ENCODE assay signal across 9 mouse cellular contexts in the genomic region with DNA sequence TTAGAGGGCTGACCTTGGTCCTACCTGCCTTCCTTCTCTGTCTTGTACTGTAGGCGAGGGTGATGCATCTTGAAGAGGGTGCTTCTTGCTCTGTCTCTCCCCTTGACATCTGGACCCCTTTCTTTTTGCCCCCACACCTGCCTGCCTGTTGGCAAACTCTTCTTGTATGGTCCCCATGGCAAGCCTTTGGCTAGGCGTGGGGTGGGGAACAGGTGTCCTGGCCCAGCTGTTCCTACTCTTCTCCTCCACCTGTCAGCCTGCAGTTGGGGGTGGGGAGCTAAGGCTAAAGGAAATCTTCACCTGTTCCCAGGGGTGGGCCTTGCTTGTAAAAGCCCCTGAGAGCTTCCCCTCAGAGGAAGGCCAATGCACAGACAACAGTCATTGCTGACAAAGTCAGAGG. TPM values are rescaled to one million over a fixed set of nuclear protein-coding genes. Genes with fewer than 3 reads are reported as not detected.
DNase-seq lines count a peak whose midpoint lies in the region; ATAC-seq lines count a peak whose summit lies in the region.
"Had no signal": no experiment of that assay in that cellular context is flagged by ENCODE, and none has a peak within 500 bp of the region (broad histone marks: within the 10 kb centered on the region; RNA-seq: fewer than 3 reads in every experiment).

No protein-coding gene starts in this region.

- no peaks in the 10 kb centered on the region for H3K9me3 ChIP-seq in heart, embryonic 13.5 days
- H3K9me3 ChIP-seq in liver, embryonic 16.5 days (replicated peaks; ENCODE audit: control insufficient read depth, low read length): no peaks in the 10 kb centered on the region

- ATAC-seq in heart, embryonic 13.5 days (ENCODE audit: extremely low read depth, insufficient number of reproducible peaks, low FRiP score, low TSS enrichment): no peak
- ATAC-seq in liver, embryonic 16.5 days (ENCODE audit: low read depth): no peak
- no peak for ATAC-seq in megakaryocyte-erythroid progenitor cell, adult 5-6 weeks (replicated peaks; ENCODE audit: low FRiP score, low TSS enrichment, poor library complexity, severe bottlenecking)

- 66% methylated on average over 2 of the region's 2 CpGs for WGBS in heart, embryonic 13.5 days
- 50% methylated on average over 2 of the region's 2 CpGs for WGBS in liver, embryonic 16.5 days (ENCODE audit: insufficient replicate concordance)

- H3K4me3 ChIP-seq in heart, embryonic 13.5 days: 0 out of 2 replicates have a peak overlapping the region, but pooled peaks have one; percentile 96
- no peak overlapping the region for H3K4me3 ChIP-seq in liver, embryonic 16.5 days (ENCODE audit: low read depth, low read length)

- peak overlapping the region; percentile 95 for H3K4me2 ChIP-seq in heart, embryonic 13.5 days
- no peak overlapping the region for H3K4me2 ChIP-seq in liver, embryonic 16.5 days (ENCODE audit: low read depth, low read length)

- H3K27me3 ChIP-seq in heart, embryonic 13.5 days (replicated peaks): no peaks in the 10 kb centered on the region
- no peaks in the 10 kb centered on the region for H3K27me3 ChIP-seq in liver, embryonic 16.5 days (ENCODE audit: control insufficient read depth, insufficient read depth, low read depth, low read length)

- H3K27ac ChIP-seq in heart, embryonic 13.5 days (replicated peaks): peak overlapping the region; percentile 100
- peak overlapping the region; percentile 44; the same call in 1 of the 2 replicates for H3K27ac ChIP-seq in liver, embryonic 16.5 days (ENCODE audit: low read length)

- H3K36me3 ChIP-seq in heart, embryonic 13.5 days: peaks cover 4% of the 10 kb centered on the region; the same call in 1 of the 2 replicates
- H3K36me3 ChIP-seq in liver, embryonic 16.5 days (ENCODE audit: control insufficient read depth, insufficient read depth): no peaks in the 10 kb centered on the region

- peaks cover 88% of the 10 kb centered on the region for H3K4me1 ChIP-seq in heart, embryonic 13.5 days
- H3K4me1 ChIP-seq in liver, embryonic 16.5 days (ENCODE audit: control insufficient read depth, low read depth, low read length): peaks cover 95% of the 10 kb centered on the region

- intact Hi-C loops in heart, postnatal 10 days (cut with DNase I): no loop called here

- DNase-seq in heart, postnatal 10 days: no peak
- DNase-seq in A20 (ENCODE audit: low read depth, low spot score): peak; percentile 86
- peak; percentile 26 to 30 for DNase-seq in B cell, adult 2 months
- DNase-seq in layer of hippocampus, adult 9-10 months (ENCODE audit: low spot score): no peak
- DNase-seq: kidney, postnatal 14 days; right cerebral cortex, postnatal 14 days had no signal

- peak overlapping the region; percentile 98 for H3K9ac ChIP-seq in heart, embryonic 13.5 days
- H3K9ac ChIP-seq in liver, embryonic 16.5 days (ENCODE audit: low read depth, low read length): no peak overlapping the region

RNA-seq across cellular contexts. Expression of gene Mef2d, which starts 5.3 kb away (rescaled TPM):
- polyA plus RNA-seq in heart, embryonic 13.5 days (2015; fragmentation: Nextera tagmentation; extraction: Ambion mirVana): 35.5 and 37.1 TPM in 2 replicates
- total RNA-seq in heart, postnatal 10 days (2021): 100 to 1,000 TPM; 121 to 133 TPM
- polyA plus RNA-seq in liver, embryonic 16.5 days (2015; fragmentation: Nextera tagmentation; extraction: Ambion mirVana): 5.2 and 7.9 TPM in 2 replicates
- total RNA-seq in megakaryocyte-erythroid progenitor cell, adult 5-6 weeks (2014; fragmentation: Nextera tagmentation): 91.9 and 97.4 TPM in 2 replicates
- 19.7 and 50.5 TPM in 2 replicates for total RNA-seq in megakaryocyte-erythroid progenitor cell, adult 5-6 weeks (2017)

Comparison
In these comparisons a context has a peak if more than half of its experiments do, and no peak if none do; other contexts are left out.
1. DNase-seq: peak in A20 (single experiment) and B cell, adult 2 months (2 of 2); none in heart, postnatal 10 days (0 of 2) and layer of hippocampus, adult 9-10 months (single experiment).